Mouse (Mus musculus) embryonic facial prominence, embryonic 13.5 days (tissue): Measurements from ENCODE around the gene Mtfr2. TPM values are rescaled to one million over a fixed set of nuclear protein-coding genes. Genes with fewer than 3 reads are reported as not detected.

Experiments used
- polyA plus RNA-seq: library from polyadenylated mRNA; unstranded; fragments of >200 nt; fragmentation: Nextera tagmentation; extraction: Ambion mirVana; gene quantifications from 2 replicates; pipeline ENCODE4 v1.2.1, GENCODE M21; 2015

The Mtfr2 gene
- polyA plus RNA-seq, 1 experiment from 2014 or later = 2.2 TPM

Other genes with a start within 250 kb of the Mtfr2 start
- 12.6 and 13.7 TPM in 2 replicates for gene Map7, start 199.3 kb upstream of the Mtfr2 start, polyA plus RNA-seq
- gene Bclaf1, start 35.3 kb upstream of the Mtfr2 start, polyA plus RNA-seq = 147 and 153 TPM in 2 replicates